Mouse (Mus musculus) spleen, adult 18-20 months (tissue): Measurements from ENCODE around the gene 2310007B03Rik.

ENCODE experiments used
- DNase-seq, 2 experiments: peaks; one replicate each; pipeline ENCODE4 v3.0.0; 2022; ENCODE audit warnings: mixed read lengths in 2 of 2

The 2310007B03Rik gene

GRCm38 (mm10) chr1:93159566-93160500 is 915 bp downstream of the 2310007B03Rik start:
- no peak for DNase-seq

- DNase-seq = no peak
These were observed 1.8 kb downstream of the 2310007B03Rik start for GRCm38 (mm10) chr1:93158916-93159315.

GRCm38 (mm10) chr1:93157566-93157965 is 3.2 kb downstream of the 2310007B03Rik start:
- DNase-seq = no peak

GRCm38 (mm10) chr1:93150907-93151661 is 9.7 kb downstream of the 2310007B03Rik start:
- DNase-seq = no peak

GRCm38 (mm10) chr1:93144176-93144575 is 16.6 kb downstream of the 2310007B03Rik start:
- no peak for DNase-seq

GRCm38 (mm10) chr1:93142871-93143270 is 17.9 kb downstream of the 2310007B03Rik start:
- DNase-seq = no peak

GRCm38 (mm10) chr1:93139713-93140112 is 21.0 kb downstream of the 2310007B03Rik start:
- no peak for DNase-seq

GRCm38 (mm10) chr1:93138534-93138933 is 22.2 kb downstream of the 2310007B03Rik start:
- no peak for DNase-seq

GRCm38 (mm10) chr1:93135036-93135526 is 25.7 kb downstream of the 2310007B03Rik start, which contains the start of gene Agxt:
Agxt (plus strand) TSS chr1:93135240.
- DNase-seq = no peak

GRCm38 (mm10) chr1:93132676-93133075 is 28.1 kb downstream of the 2310007B03Rik start:
- DNase-seq = no peak

- no peak for DNase-seq
These were observed 30.3 kb downstream of the 2310007B03Rik start for GRCm38 (mm10) chr1:93130242-93130983.

GRCm38 (mm10) chr1:93128710-93129349 is 31.9 kb downstream of the 2310007B03Rik start:
- no peak for DNase-seq

- DNase-seq = no peak
These were observed 32.5 kb downstream of the 2310007B03Rik start for GRCm38 (mm10) chr1:93128209-93128608.

- DNase-seq = no peak
These were observed 35.5 kb downstream of the 2310007B03Rik start for GRCm38 (mm10) chr1:93125256-93125655.

GRCm38 (mm10) chr1:93124066-93124465 is 36.7 kb downstream of the 2310007B03Rik start:
- DNase-seq = no peak

- no peak for DNase-seq
These were observed 37.4 kb downstream of the 2310007B03Rik start for GRCm38 (mm10) chr1:93123179-93123854.

- DNase-seq = no peak
These were observed 41.9 kb downstream of the 2310007B03Rik start for GRCm38 (mm10) chr1:93118816-93119215.

GRCm38 (mm10) chr1:93115471-93115870 is 45.3 kb downstream of the 2310007B03Rik start:
- no peak for DNase-seq

GRCm38 (mm10) chr1:93114713-93115463 is 45.9 kb downstream of the 2310007B03Rik start:
- no peak for DNase-seq

GRCm38 (mm10) chr1:93102700-93103099 is 58.0 kb downstream of the 2310007B03Rik start:
- DNase-seq = no peak

GRCm38 (mm10) chr1:93101571-93102061 is 59.1 kb downstream of the 2310007B03Rik start, which contains the start of gene Kif1a:
Kif1a (minus strand) TSS chr1:93101951.
- DNase-seq = no peak
